Comparison of ENCODE assay signal across 25 mouse cellular contexts in genomic region chr12:16358831-16359230, GRCm38 (mm10).
"Had no signal": no experiment of that assay in that cellular context is flagged by ENCODE, and none has a peak within 500 bp of the region (broad histone marks: within the 10 kb centered on the region; RNA-seq: fewer than 3 reads in every experiment).

No protein-coding gene starts in this region.

- H3K27ac ChIP-seq: heart, adult 2 months; heart, embryonic 13.5 days; heart, embryonic 15.5 days; hindbrain, embryonic 13.5 days; hindbrain, embryonic 15.5 days; hindbrain, postnatal 0 days; layer of hippocampus, adult 2 months; left cerebral cortex, adult 2 months; limb, embryonic 10.5 days; limb, embryonic 12.5 days; liver, embryonic 13.5 days; liver, embryonic 15.5 days had no signal

- H3K36me3 ChIP-seq: heart, embryonic 13.5 days; heart, embryonic 15.5 days; hindbrain, embryonic 13.5 days; hindbrain, embryonic 15.5 days; limb, embryonic 10.5 days; limb, embryonic 12.5 days; liver, embryonic 13.5 days; liver, embryonic 15.5 days had no signal

- H3K9ac ChIP-seq: heart, embryonic 13.5 days; heart, embryonic 15.5 days; hindbrain, embryonic 13.5 days; hindbrain, embryonic 15.5 days; limb, embryonic 12.5 days; liver, embryonic 13.5 days; liver, embryonic 15.5 days had no signal

- H3K4me3 ChIP-seq: heart, adult 2 months; heart, embryonic 13.5 days; heart, embryonic 15.5 days; hindbrain, embryonic 13.5 days; hindbrain, embryonic 15.5 days; layer of hippocampus, adult 2 months; left cerebral cortex, adult 2 months; limb, embryonic 10.5 days; limb, embryonic 12.5 days; liver, embryonic 13.5 days; liver, embryonic 15.5 days had no signal

- H3K9me3 ChIP-seq: heart, embryonic 15.5 days; hindbrain, embryonic 15.5 days; liver, embryonic 15.5 days had no signal

- H3K4me1 ChIP-seq: hindbrain, embryonic 13.5 days; hindbrain, embryonic 15.5 days; limb, embryonic 10.5 days; limb, embryonic 12.5 days; liver, embryonic 13.5 days; liver, embryonic 15.5 days had no signal

- H3K4me2 ChIP-seq: heart, embryonic 11.5 days; heart, embryonic 13.5 days; heart, embryonic 15.5 days; hindbrain, embryonic 13.5 days; hindbrain, embryonic 15.5 days; limb, embryonic 12.5 days; liver, embryonic 11.5 days; liver, embryonic 13.5 days; liver, embryonic 15.5 days had no signal

- ATAC-seq: hindbrain, postnatal 0 days; intestine, postnatal 0 days had no signal

- H3K27me3 ChIP-seq: heart, embryonic 13.5 days; heart, embryonic 15.5 days; hindbrain, embryonic 13.5 days; hindbrain, embryonic 15.5 days; limb, embryonic 12.5 days; liver, embryonic 13.5 days; liver, embryonic 15.5 days had no signal

- DNase-seq: gastrocnemius, postnatal 14 days; gastrocnemius, postnatal 36 days; heart, adult 2 months; heart, postnatal 14 days; heart, postnatal 36 days; kidney, adult 18-20 months; kidney, adult 8-10 months; kidney, postnatal 10 days; kidney, postnatal 25 days; kidney, postnatal 4 days; liver; liver, embryonic 13.5 days had no signal
